Mouse (Mus musculus): ENCODE measurements at regions not wholly inside any gene's neighbourhood (a gene's known extent, or its start where the extent isn't known, plus 50 kb on each side); places are given as distances from the start of the nearest gene placed in this dataset.

DNA sequence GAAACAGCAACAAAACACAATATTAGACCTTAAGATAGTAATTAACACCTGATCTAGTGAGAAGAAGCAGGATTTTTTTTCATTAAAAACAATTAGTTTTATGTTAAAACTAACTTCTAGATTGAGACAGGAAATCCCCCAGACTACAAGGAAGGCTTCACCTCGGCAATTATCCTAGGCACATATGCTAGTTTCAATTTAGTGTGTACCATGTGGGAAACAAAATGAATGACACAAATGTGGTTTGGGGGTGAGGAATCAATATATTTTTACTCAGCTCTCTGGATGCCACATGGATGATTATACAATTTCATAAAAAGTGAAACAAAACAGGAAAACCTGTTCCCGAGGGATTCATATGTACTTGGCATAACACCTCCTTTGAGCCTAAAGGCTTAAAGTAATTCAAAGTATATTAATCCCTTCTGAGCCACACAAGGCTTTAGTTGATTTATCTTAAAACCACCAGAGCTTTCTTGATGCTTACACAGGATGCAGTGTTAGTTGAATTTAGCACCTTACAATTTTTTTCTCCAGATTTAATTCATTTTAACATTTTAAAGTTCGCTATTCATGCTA lies 244.7 kb downstream of the Manea start:
- peak; percentile 16 for DNase-seq (ENCODE audit: extremely low spot score, low read depth, low spot score)

DNA sequence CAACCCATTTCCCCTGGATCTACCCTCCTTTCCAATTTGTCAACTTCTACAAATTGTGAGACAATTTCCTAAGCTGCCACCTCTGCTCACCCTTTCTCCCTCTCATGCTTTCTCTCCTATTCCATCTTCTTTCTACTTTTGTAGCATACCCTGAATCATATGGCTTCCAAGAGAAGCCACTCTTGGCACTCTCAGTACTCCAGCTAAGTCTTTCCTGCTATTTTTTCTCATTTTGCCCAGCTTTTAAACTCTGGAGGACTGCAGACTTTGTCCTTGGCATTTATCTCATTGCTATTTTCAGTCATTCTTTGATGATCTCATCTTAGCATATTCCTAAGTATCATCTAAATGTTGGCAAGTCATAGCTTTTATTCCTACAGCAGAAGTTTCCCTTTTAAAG lies 270.6 kb upstream of the Fut9 start:
- DNase-seq (ENCODE audit: extremely low spot score, low read depth, low spot score), result no peak

DNA sequence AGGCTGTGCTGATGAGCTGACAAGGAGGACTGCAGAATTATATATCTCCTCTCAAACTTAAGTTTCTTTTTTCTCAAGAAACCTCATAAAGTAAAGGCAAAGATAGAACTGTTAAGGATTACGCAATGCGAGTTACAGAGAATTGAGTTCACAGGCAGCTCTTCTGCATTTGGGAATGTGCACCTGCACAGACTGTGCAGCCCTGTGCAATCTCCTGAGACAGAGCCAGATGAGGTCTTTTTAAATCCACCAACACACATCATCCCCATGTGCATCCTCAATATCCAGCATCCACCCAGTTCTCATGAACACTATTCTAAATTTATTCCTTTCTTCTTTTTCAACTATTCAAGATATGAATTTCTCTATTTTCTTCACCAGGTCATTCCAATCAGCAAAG lies 269.4 kb upstream of the Fut9 start:
- DNase-seq (ENCODE audit: extremely low spot score, low read depth, low spot score), result no peak

Data from hindlimb bud, embryonic 11.5 days (tissue).